Mouse (Mus musculus): Measurements from ENCODE around the gene Bex6.

GRCm38 (mm10) chr16:32202681-32203080 lies 23.1 kb downstream of the Bex6 start:
- TF ChIP-seq CTCF (IDR thresholded peaks at IDR 0.05; ENCODE audit: low read depth, low read length) = peak; percentile 64
- no peak for TF ChIP-seq EP300 (IDR thresholded peaks at IDR 0.05; ENCODE audit: insufficient read depth, low read depth, low read length)
- no peak for TF ChIP-seq POLR2A (IDR thresholded peaks at IDR 0.05; ENCODE audit: insufficient read depth, low read length)

Data from ES-Bruce4 (cell line).